Mouse (Mus musculus) stomach, postnatal 0 days (tissue): ENCODE data around the gene Tlx2.

Source experiments
- CTCF ChIP-seq: IDR thresholded peaks from 2 replicates; pipeline ENCODE4 v1.5.1; 2016; ENCODE audit warnings: antibody characterized with exemption, low read depth, mild to moderate bottlenecking, moderate library complexity
- EP300 ChIP-seq: optimal IDR thresholded peaks from 2 replicates; pipeline ENCODE3; 2016; ENCODE audit warnings: antibody characterized with exemption

- TF ChIP-seq CTCF (no peak), EP300 (no peak)
Observed at GRCm38 (mm10) chr6:83117165-83117438, 47.0 kb upstream of the Tlx2 start.
